Mouse (Mus musculus) ES-E14 (cell line): ENCODE measurements around the gene Eya2.

Source experiments
- CHD2 ChIP-seq: IDR thresholded peaks from 2 replicates; pipeline ENCODE4 v1.6.1; 2014; ENCODE audit warnings: mild to moderate bottlenecking, low read depth, low read length, inconsistent platforms
- MAFK ChIP-seq: IDR thresholded peaks from 2 replicates; pipeline ENCODE4 v1.6.1; 2014; ENCODE audit warnings: mild to moderate bottlenecking, low read depth, low read length, inconsistent platforms; ENCODE audit not compliant: insufficient read depth
- ZC3H11A ChIP-seq: IDR thresholded peaks from 2 replicates; pipeline ENCODE4 v1.6.1; 2012; ENCODE audit warnings: low read depth, mild to moderate bottlenecking, inconsistent platforms, low read length, borderline replicate concordance
- ZNF384 ChIP-seq: IDR thresholded peaks from 2 replicates; pipeline ENCODE4 v1.6.1; 2012; ENCODE audit warnings: low read depth, low read length, inconsistent platforms

- TF ChIP-seq MAFK (no peak), ZC3H11A (no peak), CHD2 (no peak), ZNF384 (no peak)
Measured at GRCm38 (mm10) chr2:165639075-165639755, 44.4 kb downstream of the Eya2 start.
